Mouse (Mus musculus): ENCODE data around the gene Spr. TPM values are rescaled to one million over a fixed set of nuclear protein-coding genes. Genes with fewer than 3 reads are reported as not detected.

Spr gene
- polyA plus RNA-seq (2015; fragmentation: Nextera tagmentation; extraction: Ambion mirVana) = 94.1 and 101 TPM in 2 replicates

GRCm38 (mm10) chr6:85137217-85138035 lies at the start of gene Spr:
Gene Spr, minus strand, starts transcription at chr6:85137766.
- Histone ChIP-seq H3K4me3 (ENCODE audit: low read length) (peak within 1 kb of the TSS; percentile 68), H3K27me3 (replicated peaks; ENCODE audit: control insufficient read depth, insufficient read depth, low read length) (no peaks in the 10 kb centered on the region), H3K4me2 (ENCODE audit: low read depth, low read length) (peak within 1 kb of the TSS; percentile 49), H3K9ac (ENCODE audit: low read depth, low read length) (peak within 1 kb of the TSS; percentile 91), H3K36me3 (ENCODE audit: control insufficient read depth, insufficient read depth, low read length) (no peaks in the 10 kb centered on the region), H3K27ac (ENCODE audit: low read length) (peak within 1 kb of the TSS; percentile 92), H3K9me3 (ENCODE audit: control insufficient read depth, low read length) (no peaks in the 10 kb centered on the region), H3K4me1 (ENCODE audit: control insufficient read depth, insufficient read depth, low read length) (peaks cover 4% of the 10 kb centered on the region)
- WGBS = under 1% methylated on average over 49 of the region's 49 CpGs
- ATAC-seq = peak; percentile 97

DNA sequence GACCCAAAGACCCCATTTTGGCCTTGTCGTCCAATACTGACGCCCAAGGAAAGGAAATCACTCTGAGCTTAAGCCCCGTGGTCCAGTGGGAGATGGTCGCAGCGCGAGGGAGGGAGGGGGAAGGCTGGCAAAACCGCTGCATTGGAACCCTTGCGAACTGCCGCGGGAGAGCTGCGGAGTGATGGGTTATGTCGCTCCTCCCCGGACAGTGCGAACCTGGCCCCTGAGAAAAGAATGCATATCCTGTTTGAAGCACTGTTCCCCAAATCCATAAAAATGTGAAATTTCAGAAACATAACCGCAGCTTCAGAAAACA lies 49.1 kb upstream of the Spr start:
- peak overlapping the region; percentile 45; the same call in 1 of the 2 replicates for H3K4me3 ChIP-seq (ENCODE audit: low read length)
- no peak for ATAC-seq
- H3K27ac ChIP-seq (ENCODE audit: low read length) = no peak overlapping the region
- H3K9ac ChIP-seq (ENCODE audit: low read depth, low read length) = no peak overlapping the region
- H3K36me3 ChIP-seq (ENCODE audit: control insufficient read depth, insufficient read depth, low read length) = no peaks in the 10 kb centered on the region
- peaks cover 27% of the 10 kb centered on the region for H3K4me1 ChIP-seq (ENCODE audit: control insufficient read depth, insufficient read depth, low read length)
- H3K9me3 ChIP-seq (ENCODE audit: control insufficient read depth, low read length) = no peaks in the 10 kb centered on the region
- 3% methylated on average over 15 of the region's 15 CpGs for WGBS
- peaks cover 57% of the 10 kb centered on the region for H3K27me3 ChIP-seq (replicated peaks; ENCODE audit: control insufficient read depth, insufficient read depth, low read length)
- H3K4me2 ChIP-seq (ENCODE audit: low read depth, low read length) = 0 out of 2 replicates have a peak overlapping the region, but pooled peaks have one; percentile 44

- H3K36me3 ChIP-seq (ENCODE audit: control insufficient read depth, insufficient read depth, low read length) = no peaks in the 10 kb centered on the region
- peaks cover 52% of the 10 kb centered on the region for H3K27me3 ChIP-seq (replicated peaks; ENCODE audit: control insufficient read depth, insufficient read depth, low read length)
- H3K4me3 ChIP-seq (ENCODE audit: low read length) = peak overlapping the region; percentile 29
- H3K27ac ChIP-seq (ENCODE audit: low read length) = no peak overlapping the region
- H3K9ac ChIP-seq (ENCODE audit: low read depth, low read length) = no peak overlapping the region
- no peaks in the 10 kb centered on the region for H3K9me3 ChIP-seq (ENCODE audit: control insufficient read depth, low read length)
- H3K4me1 ChIP-seq (ENCODE audit: control insufficient read depth, insufficient read depth, low read length) = peaks cover 27% of the 10 kb centered on the region
- H3K4me2 ChIP-seq (ENCODE audit: low read depth, low read length) = peak overlapping the region; percentile 44
- ATAC-seq = no peak
- 2% methylated on average over 33 of the region's 33 CpGs for WGBS
Measured at GRCm38 (mm10) chr6:85186033-85186743, 48.6 kb upstream of the Spr start.

GRCm38 (mm10) chr6:85183951-85184350 lies 46.4 kb upstream of the Spr start:
- 58% methylated on average over 3 of the region's 3 CpGs for WGBS
- peaks cover 35% of the 10 kb centered on the region for H3K27me3 ChIP-seq (replicated peaks; ENCODE audit: control insufficient read depth, insufficient read depth, low read length)

DNA sequence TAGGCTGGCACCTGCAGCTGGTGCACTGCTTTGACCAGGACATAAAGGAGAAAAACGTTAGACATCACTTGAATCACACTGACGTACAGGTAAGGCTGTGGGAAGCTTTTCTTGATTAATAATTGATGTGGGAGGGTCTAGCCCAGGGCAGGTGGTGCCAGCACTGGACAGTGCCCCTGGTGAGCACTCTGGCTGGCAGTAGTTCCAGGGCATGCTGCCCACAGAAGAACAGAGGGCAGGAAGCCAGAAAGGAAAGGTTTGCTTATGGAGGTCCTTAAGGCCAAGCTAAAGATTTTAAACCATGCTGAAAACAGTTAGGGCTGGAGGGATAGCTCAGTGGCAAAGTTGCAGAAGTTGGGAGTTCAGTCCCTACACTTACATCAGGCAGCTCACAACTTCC lies 42.5 kb upstream of the Spr start:
- no peak overlapping the region for H3K27ac ChIP-seq (ENCODE audit: low read length)
- H3K9ac ChIP-seq (ENCODE audit: low read depth, low read length) = no peak overlapping the region
- H3K36me3 ChIP-seq (ENCODE audit: control insufficient read depth, insufficient read depth, low read length) = no peaks in the 10 kb centered on the region
- H3K4me3 ChIP-seq (ENCODE audit: low read length) = no peak overlapping the region
- H3K4me2 ChIP-seq (ENCODE audit: low read depth, low read length) = no peak overlapping the region
- no peak for ATAC-seq
- peaks cover 3% of the 10 kb centered on the region; the same call in 1 of the 2 replicates for H3K27me3 ChIP-seq (replicated peaks; ENCODE audit: control insufficient read depth, insufficient read depth, low read length)
- no peaks in the 10 kb centered on the region for H3K9me3 ChIP-seq (ENCODE audit: control insufficient read depth, low read length)
- WGBS = 59% methylated on average over 2 of the region's 2 CpGs
- no peaks in the 10 kb centered on the region for H3K4me1 ChIP-seq (ENCODE audit: control insufficient read depth, insufficient read depth, low read length)

More at GRCm38 (mm10) chr6:85183951-85184350, 46.4 kb upstream of the Spr start:
- no peak for ATAC-seq
- Histone ChIP-seq H3K4me2 (ENCODE audit: low read depth, low read length) (no peak overlapping the region), H3K4me3 (ENCODE audit: low read length) (no peak overlapping the region), H3K4me1 (ENCODE audit: control insufficient read depth, insufficient read depth, low read length) (peaks cover 21% of the 10 kb centered on the region), H3K9me3 (ENCODE audit: control insufficient read depth, low read length) (no peaks in the 10 kb centered on the region), H3K9ac (ENCODE audit: low read depth, low read length) (no peak overlapping the region), H3K27ac (ENCODE audit: low read length) (no peak overlapping the region), H3K36me3 (ENCODE audit: control insufficient read depth, insufficient read depth, low read length) (no peaks in the 10 kb centered on the region)

DNA sequence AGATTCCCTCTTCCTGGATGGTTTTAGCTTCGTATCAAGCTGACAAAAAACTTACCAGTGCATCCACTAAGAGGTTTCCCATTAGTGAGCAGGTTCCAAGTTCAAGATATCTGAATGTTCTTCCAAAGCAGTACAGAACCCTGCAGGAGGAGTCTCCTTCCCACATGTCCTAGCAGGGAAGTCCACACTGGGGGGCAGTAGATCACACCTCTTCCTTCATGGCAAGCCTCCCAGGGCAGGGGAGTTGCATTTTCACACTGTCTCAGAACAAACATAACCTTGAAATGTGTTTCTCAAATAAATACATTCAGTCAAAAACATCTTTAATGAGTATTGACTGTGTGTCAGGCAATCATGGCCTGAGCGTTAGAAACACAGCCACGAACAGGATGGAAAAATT lies 42.0 kb upstream of the Spr start:
- Histone ChIP-seq H3K27ac (ENCODE audit: low read length) (no peak overlapping the region), H3K4me2 (ENCODE audit: low read depth, low read length) (no peak overlapping the region), H3K9me3 (ENCODE audit: control insufficient read depth, low read length) (no peaks in the 10 kb centered on the region), H3K9ac (ENCODE audit: low read depth, low read length) (no peak overlapping the region), H3K4me3 (ENCODE audit: low read length) (no peak overlapping the region), H3K27me3 (replicated peaks; ENCODE audit: control insufficient read depth, insufficient read depth, low read length) (peaks cover 2% of the 10 kb centered on the region; the same call in 1 of the 2 replicates), H3K4me1 (ENCODE audit: control insufficient read depth, insufficient read depth, low read length) (no peaks in the 10 kb centered on the region), H3K36me3 (ENCODE audit: control insufficient read depth, insufficient read depth, low read length) (no peaks in the 10 kb centered on the region)
- ATAC-seq = no peak
- 75% methylated on average over 3 of the region's 3 CpGs for WGBS

DNA sequence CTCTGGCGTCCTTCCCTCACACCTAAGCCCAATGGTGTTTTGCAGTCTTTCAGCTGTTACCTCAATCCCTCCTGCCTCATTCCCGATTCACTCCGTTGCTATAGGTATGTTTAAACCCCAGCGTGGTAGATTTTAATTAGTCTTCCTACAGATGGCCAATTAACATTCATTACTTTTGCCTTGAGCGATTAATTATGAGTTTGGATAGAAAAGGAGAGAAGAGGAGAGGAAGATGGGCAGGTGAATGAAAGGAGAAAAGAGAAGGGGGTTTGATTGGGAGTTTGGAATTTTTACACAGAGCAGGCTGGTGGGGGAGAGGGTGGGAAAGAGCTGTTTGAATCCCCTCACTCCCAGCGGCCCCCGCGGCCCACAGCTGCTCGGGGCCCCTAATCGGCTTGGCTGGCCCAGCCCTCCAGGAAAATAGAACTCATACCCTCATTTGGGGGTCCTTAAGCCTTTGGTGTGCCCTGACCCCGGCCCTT lies 27.9 kb upstream of the Spr start:
- no peak overlapping the region for H3K9ac ChIP-seq (ENCODE audit: low read depth, low read length)
- no peaks in the 10 kb centered on the region for H3K4me1 ChIP-seq (ENCODE audit: control insufficient read depth, insufficient read depth, low read length)
- 54% methylated on average over 11 of the region's 11 CpGs for WGBS
- H3K4me2 ChIP-seq (ENCODE audit: low read depth, low read length) = no peak overlapping the region
- H3K36me3 ChIP-seq (ENCODE audit: control insufficient read depth, insufficient read depth, low read length) = no peaks in the 10 kb centered on the region
- ATAC-seq = no peak
- no peaks in the 10 kb centered on the region for H3K9me3 ChIP-seq (ENCODE audit: control insufficient read depth, low read length)
- 0 out of 2 replicates have a peak, but pooled peaks cover 4% of the 10 kb centered on the region for H3K27me3 ChIP-seq (replicated peaks; ENCODE audit: control insufficient read depth, insufficient read depth, low read length)
- H3K27ac ChIP-seq (ENCODE audit: low read length) = no peak overlapping the region
- no peak overlapping the region for H3K4me3 ChIP-seq (ENCODE audit: low read length)

- no peak overlapping the region for H3K27ac ChIP-seq (ENCODE audit: low read length)
- no peaks in the 10 kb centered on the region for H3K9me3 ChIP-seq (ENCODE audit: control insufficient read depth, low read length)
- H3K36me3 ChIP-seq (ENCODE audit: control insufficient read depth, insufficient read depth, low read length) = no peaks in the 10 kb centered on the region
- H3K4me2 ChIP-seq (ENCODE audit: low read depth, low read length) = no peak overlapping the region
- WGBS = 43% methylated on average over 4 of the region's 4 CpGs
- H3K4me3 ChIP-seq (ENCODE audit: low read length) = no peak overlapping the region
- H3K4me1 ChIP-seq (ENCODE audit: control insufficient read depth, insufficient read depth, low read length) = peaks cover 4% of the 10 kb centered on the region
- ATAC-seq = no peak
- no peak overlapping the region for H3K9ac ChIP-seq (ENCODE audit: low read depth, low read length)
- H3K27me3 ChIP-seq (replicated peaks; ENCODE audit: control insufficient read depth, insufficient read depth, low read length) = no peaks in the 10 kb centered on the region
Measured at GRCm38 (mm10) chr6:85160201-85160923, 22.8 kb upstream of the Spr start.
